In genomic region chr3:153904586-153904985, GRCm38 (mm10) we compare ENCODE assay signal across 8 mouse cellular contexts. TPM values are rescaled to one million over a fixed set of nuclear protein-coding genes. Genes with fewer than 3 reads are reported as not detected.
DNase-seq lines count a peak whose midpoint lies in the region; ATAC-seq and TF ChIP-seq lines count a peak whose summit lies in the region.

No protein-coding gene starts in this region.

- peaks cover 63% of the 10 kb centered on the region for H3K36me3 ChIP-seq in heart, embryonic 12.5 days
- peaks cover 46% of the 10 kb centered on the region for H3K36me3 ChIP-seq in E14TG2a.4 (ENCODE audit: insufficient read depth, low read length)
- peaks cover 48% of the 10 kb centered on the region for H3K36me3 ChIP-seq in heart, embryonic 16.5 days (ENCODE audit: control insufficient read depth, insufficient read depth)

- no peaks in the 10 kb centered on the region for H3K9me3 ChIP-seq in heart, embryonic 12.5 days (replicated peaks)
- H3K9me3 ChIP-seq in E14TG2a.4 (ENCODE audit: low read length): no peaks in the 10 kb centered on the region
- H3K9me3 ChIP-seq in heart, embryonic 16.5 days (replicated peaks; ENCODE audit: control insufficient read depth, low read length): no peaks in the 10 kb centered on the region

- no peak overlapping the region for H3K4me2 ChIP-seq in heart, embryonic 12.5 days
- H3K4me2 ChIP-seq in heart, embryonic 16.5 days (ENCODE audit: low read depth, low read length): no peak overlapping the region

- no peaks in the 10 kb centered on the region for H3K27me3 ChIP-seq in heart, embryonic 12.5 days (replicated peaks)
- H3K27me3 ChIP-seq in E14TG2a.4 (ENCODE audit: insufficient read depth, low read length): no peaks in the 10 kb centered on the region
- no peaks in the 10 kb centered on the region for H3K27me3 ChIP-seq in heart, embryonic 16.5 days (ENCODE audit: control insufficient read depth, insufficient read depth, low read length)

- WGBS in heart, embryonic 12.5 days: 59% methylated on average over 6 of the region's 6 CpGs
- WGBS in heart, embryonic 16.5 days: 51% methylated on average over 6 of the region's 6 CpGs

- no peak overlapping the region for H3K27ac ChIP-seq in heart, embryonic 12.5 days (ENCODE audit: poor library complexity, severe bottlenecking)
- no peak overlapping the region for H3K27ac ChIP-seq in heart, embryonic 16.5 days (ENCODE audit: low read length)

- TF ChIP-seq CTCF in E14TG2a.4 (conservative IDR thresholded peaks at IDR 0.05; ENCODE audit: low read length): peak; percentile 51

- no peak overlapping the region for H3K4me3 ChIP-seq in heart, embryonic 12.5 days
- H3K4me3 ChIP-seq in E14TG2a.4 (replicated peaks; ENCODE audit: low read length): peak overlapping the region; percentile 83
- no peak overlapping the region for H3K4me3 ChIP-seq in heart, embryonic 16.5 days (ENCODE audit: low read length)

- ATAC-seq in heart, embryonic 12.5 days (ENCODE audit: insufficient number of reproducible peaks, low FRiP score): no peak; the same call in 1 of the 2 replicates
- ATAC-seq in heart, embryonic 16.5 days (replicated peaks; ENCODE audit: extremely low read depth, insufficient read depth, low FRiP score): 0 out of 2 replicates have a peak, but pooled peaks have one; percentile 52
- peak; percentile 42 for ATAC-seq in megakaryocyte-erythroid progenitor cell, adult 5-6 weeks (replicated peaks; ENCODE audit: low FRiP score, low TSS enrichment, poor library complexity, severe bottlenecking)

- H3K4me1 ChIP-seq in heart, embryonic 12.5 days (replicated peaks): peaks cover 26% of the 10 kb centered on the region
- peaks cover 59% of the 10 kb centered on the region for H3K4me1 ChIP-seq in E14TG2a.4 (replicated peaks; ENCODE audit: low read depth, low read length)
- H3K4me1 ChIP-seq in heart, embryonic 16.5 days (ENCODE audit: control insufficient read depth, insufficient read depth, low read length): peaks cover 24% of the 10 kb centered on the region

- H3K9ac ChIP-seq in heart, embryonic 12.5 days: no peak overlapping the region
- no peak overlapping the region for H3K9ac ChIP-seq in heart, embryonic 16.5 days (ENCODE audit: low read length)

- DNase-seq in heart, adult 11 months: peak; percentile 87
- peak; percentile 72 to 76 for DNase-seq in cerebellum, postnatal 14 days
- DNase-seq in kidney, postnatal 36 days: peak; percentile 78 to 84
- DNase-seq in thymus, postnatal 25 days: peak; percentile 42

RNA-seq across cellular contexts. Expression of gene Msh4, which starts 1.4 kb away (rescaled TPM):
- 0.05 TPM in 1 of 2 replicates, not detected in the other for polyA plus RNA-seq in heart, embryonic 12.5 days (2016; fragmentation: Nextera tagmentation; extraction: Ambion mirVana)
- 0.12 TPM in 2 replicates for polyA plus RNA-seq in heart, embryonic 16.5 days (2015; fragmentation: Nextera tagmentation; extraction: Ambion mirVana)
- total RNA-seq in megakaryocyte-erythroid progenitor cell, adult 5-6 weeks (2014; fragmentation: Nextera tagmentation): 0.17 and 0.49 TPM in 2 replicates
- total RNA-seq in megakaryocyte-erythroid progenitor cell, adult 5-6 weeks (2017): not detected in 2 replicates

RNA-seq across cellular contexts. Expression of gene Rabggtb, which starts 8.2 kb away (rescaled TPM):
- polyA plus RNA-seq in heart, embryonic 12.5 days (2016; fragmentation: Nextera tagmentation; extraction: Ambion mirVana): 51.5 and 52.6 TPM in 2 replicates
- polyA plus RNA-seq in heart, embryonic 16.5 days (2015; fragmentation: Nextera tagmentation; extraction: Ambion mirVana): 56.9 and 64.3 TPM in 2 replicates
- total RNA-seq in megakaryocyte-erythroid progenitor cell, adult 5-6 weeks (2014; fragmentation: Nextera tagmentation): 211 and 271 TPM in 2 replicates
- total RNA-seq in megakaryocyte-erythroid progenitor cell, adult 5-6 weeks (2017): 274 and 354 TPM in 2 replicates

RNA-seq across cellular contexts. Expression of gene Acadm, which starts 39.8 kb away (rescaled TPM):
- polyA plus RNA-seq in heart, embryonic 12.5 days (2016; fragmentation: Nextera tagmentation; extraction: Ambion mirVana): 181 and 188 TPM in 2 replicates
- 335 and 384 TPM in 2 replicates for polyA plus RNA-seq in heart, embryonic 16.5 days (2015; fragmentation: Nextera tagmentation; extraction: Ambion mirVana)
- total RNA-seq in megakaryocyte-erythroid progenitor cell, adult 5-6 weeks (2014; fragmentation: Nextera tagmentation): 69.9 and 82.5 TPM in 2 replicates
- 201 and 332 TPM in 2 replicates for total RNA-seq in megakaryocyte-erythroid progenitor cell, adult 5-6 weeks (2017)
